Mouse (Mus musculus) CH12.LX (cell line): Measurements from ENCODE around the gene Brat1. TPM values are rescaled to one million over a fixed set of nuclear protein-coding genes. Genes with fewer than 3 reads are reported as not detected.
A peak's percentile ranks its signal among the peaks of the same experiment; 100 is the strongest.

ENCODE experiments used
- DNase-seq: peaks from one replicate; pipeline ENCODE4 v3.0.0-alpha.2; 2013; ENCODE audit errors: extremely low read depth
- H3K27ac ChIP-seq: 2 replicates; pipeline ENCODE4 v1.5.1; 2012; ENCODE audit warnings: low read depth, mild to moderate bottlenecking, control low read depth, moderate library complexity; ENCODE audit not compliant: insufficient read depth
- H3K27me3 ChIP-seq: replicated peaks from 2 replicates; pipeline ENCODE3; 2012; ENCODE audit warnings: inconsistent platforms
- H3K36me3 ChIP-seq, 2 experiments: replicated peaks in 1 of 2; 2 replicates each; pipeline versions ENCODE3 to v1.6.1; 2012; ENCODE audit warnings: inconsistent platforms in 1 of 2, low read length in 1 of 2, mild to moderate bottlenecking in 1 of 2, mixed read lengths in 1 of 2, moderate library complexity in 1 of 2; ENCODE audit not compliant: control insufficient read depth in 1 of 2, insufficient read depth in 1 of 2
- H3K4me1 ChIP-seq, 2 experiments: 2 replicates each; pipeline ENCODE4 v1.6.1; 2012; ENCODE audit warnings: inconsistent platforms in 1 of 2, moderate library complexity in 1 of 2; ENCODE audit not compliant: insufficient read depth in 2 of 2, control insufficient read depth in 1 of 2
- H3K4me2 ChIP-seq: 2 replicates; pipeline ENCODE4 v1.6.1; 2012; ENCODE audit warnings: low read depth, mild to moderate bottlenecking, control low read depth; ENCODE audit not compliant: poor library complexity, insufficient read depth, severe bottlenecking
- H3K4me3 ChIP-seq, 3 experiments: fragments of 150-350 bp in 1 of 3; sonication (generic) in 1 of 3; replicated peaks in 1 of 3; 2 replicates each; pipeline versions ENCODE3 to v1.5.1; 2011 to 2012; ENCODE audit warnings: low read depth in 2 of 3, low read length in 2 of 3, mild to moderate bottlenecking in 2 of 3, moderate library complexity in 2 of 3, control low read depth in 1 of 3, improper control_type of control experiment in 1 of 3, inconsistent platforms in 1 of 3, mixed read lengths in 1 of 3; ENCODE audit not compliant: poor library complexity in 1 of 3
- H3K79me2 ChIP-seq: replicated peaks from 2 replicates; pipeline ENCODE4 v1.6.1; 2012; ENCODE audit warnings: mild to moderate bottlenecking, moderate library complexity; ENCODE audit not compliant: control insufficient read depth, poor library complexity, insufficient read depth, severe bottlenecking; ENCODE audit errors: extremely low read depth
- H3K9ac ChIP-seq: 2 replicates; pipeline ENCODE4 v1.6.1; 2012; ENCODE audit warnings: low read depth, mild to moderate bottlenecking, control low read depth, moderate library complexity; ENCODE audit not compliant: insufficient read depth
- H3K9me3 ChIP-seq: replicated peaks from 2 replicates; pipeline ENCODE3; 2012; ENCODE audit warnings: low read length, inconsistent platforms, mixed read lengths
- CTCF ChIP-seq, 2 experiments: IDR thresholded peaks in 1 of 2; conservative IDR thresholded peaks in 1 of 2; 2 replicates each; pipeline ENCODE4 v1.5.1; 2011 to 2012; ENCODE audit warnings: low read depth in 2 of 2, low read length in 2 of 2, improper control_type of control experiment in 1 of 2, inconsistent platforms in 1 of 2, mild to moderate bottlenecking in 1 of 2, moderate library complexity in 1 of 2
- ELF1 ChIP-seq: IDR thresholded peaks from 2 replicates; pipeline ENCODE4 v1.6.1; 2014; ENCODE audit warnings: low read depth, mild to moderate bottlenecking, inconsistent platforms, low read length, improper control_type of control experiment
- EP300 ChIP-seq: IDR thresholded peaks from 2 replicates; pipeline ENCODE4 v1.6.1; 2011; ENCODE audit warnings: low read length, improper control_type of control experiment
- ETS1 ChIP-seq: conservative IDR thresholded peaks from 2 replicates; pipeline ENCODE4 v1.6.1; 2012; ENCODE audit warnings: low read depth, mild to moderate bottlenecking, inconsistent platforms, low read length, improper control_type of control experiment, moderate library complexity
- IRF4 ChIP-seq: IDR thresholded peaks from 2 replicates; pipeline ENCODE4 v1.6.1; 2014; ENCODE audit warnings: low read depth, mild to moderate bottlenecking, inconsistent platforms, low read length, improper control_type of control experiment
- JUN ChIP-seq: IDR thresholded peaks from 2 replicates; pipeline ENCODE4 v1.6.1; 2011; ENCODE audit warnings: low read depth, mild to moderate bottlenecking, low read length, improper control_type of control experiment, moderate library complexity; ENCODE audit not compliant: insufficient read depth
- MAFK ChIP-seq: IDR thresholded peaks from 2 replicates; pipeline ENCODE4 v1.6.1; 2011; ENCODE audit warnings: low read length, improper control_type of control experiment; ENCODE audit not compliant: insufficient replicate concordance
- MAX ChIP-seq: IDR thresholded peaks from 2 replicates; pipeline ENCODE4 v1.6.1; 2011; ENCODE audit warnings: low read length, improper control_type of control experiment
- MAZ ChIP-seq: IDR thresholded peaks from 2 replicates; pipeline ENCODE4 v1.6.1; 2012; ENCODE audit warnings: low read depth, mild to moderate bottlenecking, inconsistent platforms, low read length, improper control_type of control experiment, moderate library complexity
- MEF2A ChIP-seq: IDR thresholded peaks from 2 replicates; pipeline ENCODE4 v1.6.1; 2014; ENCODE audit warnings: low read depth, mild to moderate bottlenecking, inconsistent platforms, low read length, improper control_type of control experiment, borderline replicate concordance
- MXI1 ChIP-seq: IDR thresholded peaks from 2 replicates; pipeline ENCODE4 v1.6.1; 2011; ENCODE audit warnings: mild to moderate bottlenecking, low read depth, low read length, improper control_type of control experiment
- MYC ChIP-seq: IDR thresholded peaks from 2 replicates; pipeline ENCODE4 v1.6.1; 2011; ENCODE audit warnings: low read depth, mild to moderate bottlenecking, improper control_type of control experiment, low read length
- NELFE ChIP-seq: IDR thresholded peaks from 2 replicates; pipeline ENCODE4 v1.6.1; 2011; ENCODE audit warnings: low read depth, low read length, improper control_type of control experiment
- NRF1 ChIP-seq: IDR thresholded peaks from 2 replicates; pipeline ENCODE4 v1.6.1; 2014; ENCODE audit warnings: low read depth, mild to moderate bottlenecking, inconsistent platforms, low read length, improper control_type of control experiment, moderate library complexity
- RAD21 ChIP-seq: IDR thresholded peaks from 2 replicates; pipeline ENCODE4 v1.6.1; 2011; ENCODE audit warnings: low read depth, mild to moderate bottlenecking, low read length, improper control_type of control experiment, moderate library complexity
- RCOR1 ChIP-seq: conservative IDR thresholded peaks from 2 replicates; pipeline ENCODE4 v1.6.1; 2012; ENCODE audit warnings: low read depth, mild to moderate bottlenecking, inconsistent platforms, low read length, improper control_type of control experiment
- SIN3A ChIP-seq: IDR thresholded peaks from 2 replicates; pipeline ENCODE4 v1.6.1; 2012; ENCODE audit warnings: low read length, improper control_type of control experiment, inconsistent platforms
- SMC3 ChIP-seq: IDR thresholded peaks from 2 replicates; pipeline ENCODE4 v1.6.1; 2011; ENCODE audit warnings: low read depth, low read length, improper control_type of control experiment
- TCF12 ChIP-seq: IDR thresholded peaks from 2 replicates; pipeline ENCODE4 v1.6.1; 2014; ENCODE audit warnings: low read depth, mild to moderate bottlenecking, inconsistent platforms, low read length, improper control_type of control experiment
- UBTF ChIP-seq: IDR thresholded peaks from 2 replicates; pipeline ENCODE4 v1.6.1; 2012; ENCODE audit warnings: low read depth, mild to moderate bottlenecking, inconsistent platforms, low read length, improper control_type of control experiment, moderate library complexity
- USF2 ChIP-seq: conservative IDR thresholded peaks from 2 replicates; pipeline ENCODE4 v1.6.1; 2011; ENCODE audit warnings: low read depth, low read length, improper control_type of control experiment
- ZKSCAN1 ChIP-seq: IDR thresholded peaks from 2 replicates; pipeline ENCODE4 v1.6.1; 2012; ENCODE audit warnings: low read depth, inconsistent platforms, low read length, improper control_type of control experiment, borderline replicate concordance
- dilution Hi-C: fragments of 300-500 bp; cut with MboI; formaldehyde crosslinking; loops from 2 replicates; pipeline ENCODE4 v1.14.3; 2020; ENCODE audit warnings: low sequenced_read_pairs; ENCODE audit not compliant: extremely low pct_unique_long_range_greater_than_20kb, extremely low pct_ligation_motif_present
- in situ Hi-C: fragments of 300-500 bp; cut with MboI; formaldehyde crosslinking; loops from 3 replicates; pipeline ENCODE4 v1.14.3; 2019; ENCODE audit warnings: low sequenced_read_pairs, low pct_ligation_motif_present, low pct_unique_long_range_greater_than_20kb, mixed read lengths
- polyA plus RNA-seq: library from polyadenylated mRNA; unstranded; fragments of >175 nt; gene quantifications from 2 replicates; pipeline ENCODE4 v1.2.1, GENCODE M21; 2012; ENCODE audit warnings: low read depth; ENCODE audit not compliant: insufficient read length
- total RNA-seq, 2 experiments: library from RNA; depleted of rRNA; stranded (reverse); fragments of 300-350 nt in 1 of 2; fragments of >200 nt in 1 of 2; gene quantifications; 2 replicates each; pipeline ENCODE4 v1.2.3; 2012 to 2014

The Brat1 gene
- total and polyA plus RNA-seq, 3 experiments: 9.8 to 15.0 (median 10.9) TPM

GRCm38 (mm10) chr5:140726946-140727740 lies 22.3 kb downstream of the Brat1 start:
- Histone ChIP-seq H3K36me3 (no peaks in the 10 kb centered on the region), H3K27ac (no peak overlapping the region), H3K9me3 (no peaks in the 10 kb centered on the region), H3K9ac (no peak overlapping the region), H3K4me3 (no peak overlapping the region), H3K79me2 (no peaks in the 10 kb centered on the region), H3K4me2 (no peak overlapping the region), H3K27me3 (peaks cover 1% of the 10 kb centered on the region), H3K4me1 (peaks cover 3 to 11% of the 10 kb centered on the region in 2 experiments; a peak in 2 of 4 replicates)
- TF ChIP-seq NELFE (no peak), IRF4 (no peak), EP300 (no peak), TCF12 (no peak), ELF1 (no peak), UBTF (no peak), NRF1 (no peak), SIN3A (no peak), USF2 (no peak), MAZ (no peak), MEF2A (no peak), RCOR1 (no peak), RAD21 (no peak), MAFK (no peak), MXI1 (no peak), ETS1 (no peak), CTCF (conservative IDR thresholded peaks at IDR 0.05 in 1 of 2, IDR thresholded peaks at IDR 0.05 in 1 of 2; ENCODE audit: low read depth in 2 of 2, low read length in 2 of 2) (no peak), MAX (no peak), SMC3 (no peak), MYC (no peak)
- DNase-seq: no peak
- dilution Hi-C loops (no loop called here), in situ Hi-C loops (no loop called here)

DNA sequence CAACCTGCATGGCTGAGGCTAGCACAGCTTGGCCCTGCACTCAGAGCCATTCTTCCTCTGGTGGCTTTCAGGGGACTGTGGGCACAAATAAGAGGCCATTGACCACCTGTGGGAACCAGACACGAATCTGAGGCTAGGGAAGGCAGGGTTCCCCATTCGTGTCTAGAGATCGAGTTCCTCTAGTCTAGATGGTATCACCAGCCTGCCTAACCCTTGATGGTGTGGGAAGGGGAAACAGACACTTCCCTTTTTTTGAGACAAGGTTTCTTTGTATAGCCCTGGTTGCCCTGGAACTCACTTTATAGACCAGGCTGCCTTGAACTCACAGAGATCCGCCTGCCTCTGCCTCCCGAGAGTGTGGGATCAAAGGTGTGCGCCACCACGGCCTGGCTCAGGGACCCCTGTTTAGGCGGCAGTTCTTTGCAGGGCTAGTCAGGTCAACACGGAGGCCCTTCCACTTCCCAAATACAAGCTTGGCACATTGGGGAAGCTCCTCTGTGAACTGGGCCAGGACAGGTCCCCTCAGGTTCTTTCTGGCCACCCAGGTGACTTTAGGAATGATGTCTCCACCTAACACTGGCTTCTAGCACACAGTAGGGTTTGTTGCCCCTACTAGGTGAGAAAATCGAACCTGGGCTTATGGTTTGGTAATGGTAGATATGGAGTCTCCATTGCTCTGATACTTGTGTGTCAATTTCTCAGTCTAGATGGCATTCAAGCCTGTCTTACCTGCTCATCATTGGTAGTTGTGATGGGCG lies 26.4 kb downstream of the Brat1 start:
- no peak overlapping the region for H3K9ac ChIP-seq
- no peaks in the 10 kb centered on the region for H3K9me3 ChIP-seq
- in situ Hi-C loops (no loop called here), dilution Hi-C loops (no loop called here)
- TF ChIP-seq JUN (no peak), MXI1 (no peak), ZKSCAN1 (peak; percentile 70)
- peaks cover 7 to 29% of the 10 kb centered on the region in 2 experiments; a peak in 3 of 4 replicates for H3K4me1 ChIP-seq
- no peaks in the 10 kb centered on the region for H3K36me3 ChIP-seq
- DNase-seq: peak; percentile 40
- H3K27ac ChIP-seq: no peak overlapping the region
- no peaks in the 10 kb centered on the region for H3K79me2 ChIP-seq
- peaks cover 1% of the 10 kb centered on the region for H3K27me3 ChIP-seq
- no peak overlapping the region for H3K4me2 ChIP-seq
- no peak overlapping the region for H3K4me3 ChIP-seq
